Mouse (Mus musculus) skeletal muscle tissue, adult 2 months (tissue): ENCODE measurements around the gene Hormad2.
A peak's percentile ranks its signal among the peaks of the same experiment; 100 is the strongest.

Experiments used
- DNase-seq: peaks from one replicate; pipeline ENCODE4 v3.0.0-alpha.2; 2012; ENCODE audit warnings: low read depth, low spot score

Hormad2 gene

DNA sequence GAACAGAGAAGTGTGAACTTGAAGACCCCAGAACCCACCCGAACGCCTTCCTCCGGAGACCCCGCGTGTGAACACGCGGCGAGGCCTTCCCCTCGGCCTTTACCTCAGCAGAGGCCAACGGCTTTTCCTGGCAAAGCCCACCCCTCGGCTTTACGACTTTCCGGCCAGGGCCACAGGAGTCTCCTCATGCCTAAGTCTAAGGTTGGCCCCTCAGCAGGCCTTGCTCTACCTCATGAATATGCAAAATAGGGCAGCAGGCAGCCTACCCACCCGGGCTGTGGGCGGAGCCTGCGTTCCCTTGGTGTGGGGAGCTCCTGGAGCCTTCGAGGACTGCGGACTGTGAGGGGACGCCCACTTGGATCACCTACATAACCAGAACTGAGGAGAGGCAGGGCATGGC, at the start of gene Hormad2:
Gene Hormad2, minus strand, starts transcription at position 128 of the 400 bp plus-strand sequence.
- no peak for DNase-seq

DNA sequence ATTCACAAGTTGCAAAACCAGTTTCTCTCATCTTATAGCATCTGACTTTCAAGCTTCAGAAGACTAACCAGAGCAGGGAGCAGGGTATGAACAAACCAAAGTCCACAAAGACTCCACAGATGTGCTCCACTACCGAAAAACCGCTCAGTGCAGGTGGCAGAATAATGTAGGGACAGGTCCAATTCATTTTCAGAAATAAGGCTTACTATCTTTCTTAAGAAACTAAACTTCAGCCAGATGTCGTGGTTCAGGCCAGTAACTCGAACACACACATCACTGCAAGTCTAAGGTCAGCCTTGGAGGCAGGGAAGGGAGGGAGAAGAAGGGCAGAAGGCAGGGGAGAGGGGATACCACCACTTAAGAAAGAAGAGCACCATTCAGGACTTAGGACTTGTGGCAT, 48.3 kb upstream of the Hormad2 start:
- no peak for DNase-seq

DNA sequence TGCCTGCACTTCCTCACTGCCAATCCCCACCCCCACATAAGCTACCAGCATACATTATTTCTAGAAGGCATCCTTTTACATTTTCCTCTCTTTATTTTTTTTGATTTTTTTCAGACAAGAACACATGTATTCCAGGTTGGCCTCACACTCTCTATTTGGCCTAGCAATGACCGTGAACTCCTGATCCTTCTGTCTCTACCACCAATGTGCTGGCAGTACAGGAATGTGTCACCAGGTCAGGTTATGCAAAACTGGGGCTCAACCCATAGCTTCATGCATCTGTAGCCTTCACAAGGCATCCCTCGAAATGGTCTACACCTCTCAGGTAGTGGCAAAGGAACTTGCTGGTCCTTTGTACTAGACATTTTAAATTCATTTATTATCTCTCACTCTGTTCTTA, 47.9 kb upstream of the Hormad2 start:
- DNase-seq: no peak

DNA sequence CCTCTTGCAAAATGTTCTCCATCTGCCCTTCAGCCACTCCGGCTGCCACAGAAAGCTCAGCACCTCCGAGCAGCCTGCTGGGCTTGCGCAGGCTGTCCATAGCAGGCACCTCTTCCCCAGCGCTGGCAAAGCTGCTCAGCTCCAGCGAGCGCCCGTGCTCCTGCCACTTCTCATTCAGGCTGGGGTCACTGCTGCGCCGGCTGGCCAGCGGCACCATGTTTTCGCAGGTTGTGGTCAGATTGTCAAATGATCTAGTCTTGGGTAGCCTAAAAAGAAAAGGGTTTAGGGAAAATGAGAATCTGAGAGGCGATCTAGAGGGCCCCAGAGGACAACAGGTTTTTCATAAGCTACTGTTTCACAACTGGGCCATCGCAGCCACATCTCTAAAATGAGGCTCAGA, 47.5 kb upstream of the Hormad2 start:
- DNase-seq: no peak

DNA sequence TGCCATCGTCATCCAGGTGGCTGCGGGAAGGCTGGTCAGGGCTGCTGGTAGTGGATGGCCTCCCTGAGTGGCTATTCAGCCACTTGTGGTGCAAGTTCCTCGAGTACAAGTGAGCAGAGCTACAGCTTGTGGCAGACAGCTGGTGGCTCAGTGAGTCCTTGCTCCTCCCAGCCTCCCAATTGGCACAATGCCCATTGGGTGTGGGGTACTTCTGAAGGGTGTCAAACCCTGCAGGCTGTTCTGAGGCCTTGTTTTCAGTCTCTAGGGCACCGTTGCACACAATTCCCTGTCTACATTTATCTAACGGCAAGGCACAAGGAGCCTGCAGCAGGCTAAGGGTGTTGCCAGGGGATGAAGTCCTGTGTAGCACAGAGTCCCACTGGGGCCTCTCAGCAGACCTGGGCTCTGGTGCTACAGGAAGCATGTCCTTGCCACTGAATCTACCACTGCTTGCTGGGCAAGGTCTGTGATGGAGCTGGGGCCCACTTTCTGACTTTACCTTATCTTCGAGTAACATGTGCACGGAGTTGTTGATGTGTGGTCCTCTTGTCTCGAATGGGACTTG, 46.6 kb upstream of the Hormad2 start:
- peak; percentile 18 for DNase-seq

DNA sequence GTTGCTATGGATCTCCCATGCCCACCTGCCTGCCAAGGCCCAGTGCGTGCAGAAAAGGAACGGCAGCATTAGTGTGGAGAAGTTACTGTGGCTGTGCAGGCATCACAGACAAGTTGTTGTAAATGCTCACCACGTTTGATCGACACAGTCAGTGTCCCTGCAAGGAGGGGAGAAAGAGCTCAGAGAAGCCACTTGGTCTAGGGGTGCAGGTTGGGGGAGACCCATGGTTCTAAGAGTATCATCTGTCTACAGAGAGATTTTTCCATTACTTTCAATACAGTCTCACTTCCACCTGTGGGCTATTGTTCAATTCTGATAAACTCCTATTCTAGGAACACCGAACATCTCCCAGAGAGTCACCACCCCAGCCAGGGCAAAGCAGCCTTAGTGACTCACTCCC, 43.6 kb upstream of the Hormad2 start:
- no peak for DNase-seq

DNA sequence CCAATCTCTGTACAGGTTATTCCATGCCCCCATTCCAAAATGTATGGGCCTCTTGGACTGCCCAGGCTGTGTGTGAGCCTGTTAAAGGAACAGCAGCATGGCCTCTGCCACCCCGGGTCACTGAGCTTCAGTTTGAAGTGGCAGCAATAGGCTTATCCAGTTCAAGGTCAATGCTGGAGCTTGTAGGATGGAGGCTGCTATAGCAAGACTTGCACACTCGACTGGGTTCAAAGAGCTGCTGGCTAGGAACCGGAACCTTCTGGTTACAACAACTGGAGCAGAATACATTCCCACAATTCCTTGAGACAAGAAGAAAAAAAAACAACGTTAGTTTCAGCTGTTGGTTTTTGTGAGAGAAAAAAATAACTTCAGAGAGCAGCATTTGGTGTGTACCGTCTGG, 41.7 kb upstream of the Hormad2 start:
- DNase-seq: no peak

DNA sequence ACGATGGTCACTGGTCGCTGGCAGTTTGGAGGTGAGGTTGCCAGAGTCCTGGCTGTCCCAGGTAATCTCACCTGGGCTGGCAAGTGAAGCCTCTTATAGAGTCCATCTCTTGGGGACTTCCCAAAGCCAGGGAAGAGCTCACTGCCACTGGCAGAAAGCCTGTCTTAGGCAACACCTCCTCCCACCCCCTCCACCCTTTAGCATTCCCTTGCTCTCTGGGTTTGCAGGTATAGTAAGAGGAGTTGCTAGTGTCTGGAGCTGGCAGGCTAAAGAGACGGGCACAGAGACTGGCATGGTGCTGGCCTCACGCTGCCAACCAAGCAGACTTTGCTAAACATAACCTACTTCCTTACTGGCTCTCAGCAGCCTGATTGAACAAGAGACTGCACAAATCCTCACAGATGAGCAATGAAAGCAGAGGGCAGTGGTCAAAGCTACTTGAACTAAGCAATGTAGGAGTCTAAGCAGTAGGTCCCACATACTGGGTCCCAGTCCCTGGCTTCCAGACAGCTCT, 35.3 kb upstream of the Hormad2 start:
- DNase-seq: no peak

DNA sequence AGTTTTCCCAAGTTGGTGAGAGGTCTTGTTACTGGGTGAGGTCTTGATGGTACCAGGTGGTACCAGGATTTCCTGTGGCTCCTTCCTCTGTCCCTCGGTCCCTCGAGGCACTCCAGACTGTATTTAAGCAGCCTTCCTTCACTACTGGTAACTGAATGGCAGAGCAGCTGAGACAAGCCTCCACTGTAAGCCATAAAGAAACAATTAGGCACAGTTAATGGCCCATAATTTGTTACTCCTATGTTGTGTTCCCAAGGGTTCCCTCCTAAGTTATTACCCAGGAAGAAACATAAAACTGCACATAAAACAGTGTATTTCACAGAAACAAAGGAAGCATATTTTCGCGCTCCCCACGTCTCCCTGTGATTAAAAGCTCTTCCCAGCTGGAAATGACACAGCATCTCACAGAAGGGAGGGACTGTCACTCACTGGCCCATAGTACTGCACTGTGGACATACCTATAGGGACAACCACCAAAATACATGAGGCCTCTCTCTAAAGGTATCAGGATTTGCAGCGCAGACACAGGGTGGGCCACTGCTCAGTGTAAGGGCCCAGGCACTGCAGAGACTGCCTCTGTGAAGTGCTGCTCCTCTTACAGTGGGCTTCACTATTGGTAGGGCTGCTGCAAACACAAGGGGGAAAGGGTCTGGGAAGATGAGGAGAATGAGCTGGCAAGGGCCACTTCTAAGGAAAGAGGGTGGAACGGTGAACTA, 31.7 kb upstream of the Hormad2 start:
- no peak for DNase-seq

DNA sequence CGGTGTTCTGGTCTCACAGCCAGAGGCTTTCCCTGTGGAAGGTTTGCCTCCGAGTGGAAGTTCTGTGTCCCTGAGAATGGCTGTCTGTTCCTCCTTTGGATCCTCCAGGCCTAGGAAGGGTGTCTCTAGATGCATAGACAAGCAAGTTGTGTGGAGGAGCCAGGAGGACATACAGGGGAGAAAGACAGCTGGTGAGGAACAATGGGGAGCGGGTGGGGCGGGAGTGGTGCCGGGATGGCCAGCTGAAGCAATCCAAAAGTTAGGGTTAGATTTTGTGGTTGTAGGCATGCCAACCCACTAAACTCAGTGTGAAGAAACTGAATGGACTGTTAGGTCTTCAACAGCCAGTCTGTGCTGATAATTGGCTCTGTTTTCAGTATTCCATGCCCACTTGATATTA, 30.8 kb upstream of the Hormad2 start:
- no peak for DNase-seq

DNA sequence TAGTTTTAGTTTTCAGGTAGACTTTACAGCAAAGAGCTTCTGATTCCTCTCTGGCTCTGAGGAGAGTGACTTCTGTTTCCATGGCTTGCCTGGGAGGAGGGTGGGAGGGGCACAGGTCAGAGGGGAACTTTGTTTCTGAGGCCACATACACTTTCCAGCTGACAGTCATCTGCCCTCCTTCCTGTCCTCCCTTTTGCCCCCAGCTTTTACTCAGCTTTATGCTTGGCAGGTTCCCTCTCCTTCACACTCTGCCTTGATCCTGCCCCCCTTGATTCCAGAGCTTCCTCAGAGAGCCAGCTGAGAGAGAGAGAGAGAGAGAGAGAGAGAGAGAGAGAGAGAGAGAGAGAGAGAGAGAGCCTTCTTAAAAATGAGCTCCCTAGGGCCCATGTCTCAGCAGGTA, 30.3 kb upstream of the Hormad2 start:
- DNase-seq: no peak

DNA sequence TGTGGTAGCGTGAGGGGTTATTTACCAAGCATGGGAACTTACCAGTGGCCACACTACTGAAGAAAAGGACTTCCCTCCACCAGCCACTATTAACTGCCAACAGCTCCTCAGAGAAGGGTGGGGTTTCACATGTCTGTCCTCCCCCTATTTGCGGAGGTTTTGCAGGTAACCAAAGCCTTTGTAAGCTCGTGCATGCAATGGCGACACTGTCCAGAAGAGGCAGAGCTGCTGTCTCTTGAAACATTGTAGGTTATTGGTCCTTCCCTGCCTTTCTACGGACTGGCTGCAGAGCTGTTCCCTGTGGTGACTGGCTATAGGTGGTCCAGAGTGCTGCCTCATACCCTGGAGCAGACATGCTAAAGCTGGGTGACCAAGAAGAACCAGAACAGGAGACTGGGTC, 28.2 kb upstream of the Hormad2 start:
- DNase-seq: no peak

DNA sequence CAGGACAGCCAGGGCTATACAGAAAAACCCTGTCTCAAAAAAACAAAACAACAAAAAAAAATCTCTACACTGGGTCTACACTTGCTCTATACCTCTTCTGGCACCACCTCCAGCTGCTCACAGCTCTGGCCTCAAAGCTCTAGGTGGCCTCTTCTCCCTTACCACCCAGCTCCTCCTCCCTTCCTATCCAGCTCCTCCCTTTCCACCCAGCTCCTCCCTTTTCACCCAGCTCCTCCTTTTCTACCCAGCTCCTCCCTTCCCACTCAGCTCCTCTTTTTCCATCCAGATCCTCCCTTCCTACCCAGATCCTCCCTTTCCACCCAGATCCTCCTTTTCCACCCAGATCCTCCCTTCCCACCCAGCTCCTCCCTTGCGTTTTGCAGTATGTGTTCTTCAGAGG, 26.5 kb upstream of the Hormad2 start:
- DNase-seq: no peak

DNA sequence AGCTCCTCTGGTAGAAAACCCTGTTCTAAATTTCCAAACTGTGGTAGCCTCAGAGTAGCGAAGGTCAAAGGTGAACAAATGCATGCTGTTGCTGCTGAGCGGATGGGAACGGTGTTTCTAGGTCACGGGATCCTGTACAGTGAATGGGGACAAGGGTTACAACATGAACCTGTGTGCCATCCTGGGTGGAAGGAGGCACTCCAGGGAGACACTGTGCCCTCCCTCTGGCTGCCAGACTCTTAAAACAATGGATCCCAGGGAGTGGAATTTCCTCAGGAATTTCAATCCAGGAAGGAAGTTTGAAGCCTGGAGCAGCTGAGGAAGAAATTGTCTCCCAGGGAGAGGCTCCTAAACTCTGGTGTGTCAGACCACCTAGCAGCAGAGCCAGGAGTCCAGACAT, 25.3 kb upstream of the Hormad2 start:
- DNase-seq: no peak

DNA sequence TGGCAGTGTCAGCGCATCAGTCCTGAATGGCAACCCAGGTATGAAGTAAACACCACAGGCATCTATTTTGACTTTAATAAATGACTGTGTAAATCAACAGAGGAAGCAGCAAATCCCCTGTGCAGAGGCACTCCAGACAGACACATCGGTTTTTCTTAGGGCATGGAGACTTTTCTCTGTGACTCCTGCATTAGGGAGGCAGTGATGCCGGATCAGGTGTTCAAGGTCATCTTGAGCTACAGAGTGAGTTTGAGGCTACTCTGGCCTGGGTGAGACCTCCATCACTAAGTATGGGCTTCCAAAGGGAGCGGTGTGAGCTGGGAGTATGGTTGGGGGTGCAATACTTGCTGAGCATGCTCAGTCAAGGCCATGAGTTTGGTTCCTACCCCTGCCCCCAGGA, 23.7 kb upstream of the Hormad2 start:
- DNase-seq: no peak

DNA sequence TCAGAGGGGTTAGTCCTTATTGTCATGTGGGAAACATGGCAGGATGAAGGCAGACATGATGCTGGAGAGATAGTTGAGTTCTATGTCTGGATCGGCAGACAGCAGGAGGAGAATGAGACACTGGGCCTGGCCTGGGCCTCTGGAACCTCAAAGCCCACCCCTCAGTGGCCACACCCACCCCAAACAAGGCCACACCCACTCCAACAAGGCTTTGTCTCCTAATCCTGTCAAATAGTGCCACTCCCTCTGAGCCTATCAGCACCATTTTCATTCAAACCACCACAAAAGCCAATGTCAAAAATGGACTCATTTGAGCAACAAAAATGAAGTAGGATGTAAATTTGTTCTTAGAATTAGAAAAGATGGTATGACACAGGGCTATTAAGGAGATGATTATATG, 23.3 kb upstream of the Hormad2 start:
- DNase-seq: no peak

DNA sequence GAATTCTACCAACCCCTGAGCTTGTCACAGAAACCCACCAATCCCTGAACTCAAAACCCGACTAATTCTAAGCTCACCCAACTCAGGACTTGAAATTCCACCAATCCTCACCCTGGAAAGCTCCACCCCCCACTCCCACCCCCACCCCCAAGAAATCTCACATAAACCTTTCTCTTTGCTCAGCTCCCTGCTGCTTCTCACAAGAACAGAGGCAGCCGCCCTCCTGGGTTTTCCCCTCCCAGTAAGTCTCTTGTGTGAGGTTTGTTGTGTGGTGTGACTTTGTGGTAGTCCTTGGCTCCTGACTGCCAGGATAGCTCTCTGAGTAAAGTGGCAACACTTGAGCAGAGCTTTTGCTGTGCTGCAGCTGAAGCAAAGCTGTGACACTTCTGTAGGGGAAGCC, 22.0 kb upstream of the Hormad2 start:
- no peak for DNase-seq

DNA sequence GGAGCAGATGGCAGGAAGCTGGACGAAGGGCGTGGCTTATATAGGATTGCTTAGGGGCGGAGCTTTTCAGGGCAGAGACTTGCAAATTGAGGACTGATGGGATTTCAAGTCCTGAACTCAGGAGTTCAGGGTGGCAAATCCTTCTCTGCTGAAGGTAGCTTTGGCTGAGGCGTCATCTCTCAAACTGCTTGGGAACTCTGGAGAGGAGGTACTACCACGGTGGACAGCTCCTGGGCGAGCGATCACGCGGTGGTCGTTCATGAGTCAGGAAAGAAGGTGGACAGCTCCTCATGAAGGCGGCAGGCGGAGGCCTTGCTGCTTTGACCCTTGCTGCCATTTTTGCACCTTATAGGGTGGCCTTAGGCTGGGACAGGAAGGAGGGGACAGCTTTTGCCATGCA, 20.2 kb upstream of the Hormad2 start:
- no peak for DNase-seq

DNA sequence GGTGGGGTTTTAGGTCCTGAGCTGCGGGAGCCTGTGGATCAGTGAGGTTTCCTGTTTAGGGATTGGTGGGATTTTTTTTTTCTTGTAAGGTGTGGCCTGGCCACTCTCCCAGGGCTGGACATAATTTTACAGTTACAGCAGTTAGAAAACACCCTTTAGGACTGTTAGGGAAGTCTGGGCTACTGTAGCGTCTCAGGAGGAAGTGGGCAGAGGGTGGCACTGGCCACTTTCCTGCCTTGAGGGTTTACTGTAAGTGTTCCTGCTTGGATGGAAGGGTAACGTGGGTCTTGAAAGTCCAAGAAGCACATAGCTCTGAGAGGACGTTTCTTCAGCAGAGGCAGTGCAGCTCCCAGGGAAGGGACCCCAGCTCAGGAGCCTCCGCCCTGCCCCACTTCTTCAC, 19.7 kb upstream of the Hormad2 start:
- no peak for DNase-seq

DNA sequence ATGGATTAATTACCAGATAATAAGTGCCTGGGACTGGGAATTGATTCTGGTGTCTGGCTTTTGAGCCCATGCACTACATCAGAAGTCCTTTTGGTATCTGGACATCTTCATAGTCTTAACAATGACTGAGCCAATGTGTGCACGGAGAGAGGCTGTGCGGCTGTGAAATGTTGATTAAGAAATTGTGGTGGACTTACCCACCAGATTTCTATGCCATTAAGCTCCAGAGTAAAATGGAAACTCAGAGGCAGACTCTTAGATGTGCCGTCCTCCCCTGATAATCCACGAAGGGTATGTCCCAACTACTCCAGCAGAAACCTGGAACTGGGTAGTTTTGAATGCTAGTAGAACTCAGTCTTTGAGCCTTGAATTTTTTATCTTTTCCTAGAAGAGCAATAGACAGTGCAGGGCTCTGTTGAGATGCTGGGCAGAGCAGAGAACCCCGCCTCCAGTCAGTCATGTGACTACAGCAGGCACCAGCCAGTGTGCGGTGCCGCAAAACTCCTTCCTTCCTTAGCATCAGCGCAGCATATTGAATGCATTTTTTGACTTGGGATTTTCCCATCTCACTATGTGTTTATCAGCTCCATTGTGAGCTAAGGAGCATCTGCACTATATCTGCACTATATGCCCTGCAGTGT, 14.1 kb upstream of the Hormad2 start:
- DNase-seq: no peak

DNA sequence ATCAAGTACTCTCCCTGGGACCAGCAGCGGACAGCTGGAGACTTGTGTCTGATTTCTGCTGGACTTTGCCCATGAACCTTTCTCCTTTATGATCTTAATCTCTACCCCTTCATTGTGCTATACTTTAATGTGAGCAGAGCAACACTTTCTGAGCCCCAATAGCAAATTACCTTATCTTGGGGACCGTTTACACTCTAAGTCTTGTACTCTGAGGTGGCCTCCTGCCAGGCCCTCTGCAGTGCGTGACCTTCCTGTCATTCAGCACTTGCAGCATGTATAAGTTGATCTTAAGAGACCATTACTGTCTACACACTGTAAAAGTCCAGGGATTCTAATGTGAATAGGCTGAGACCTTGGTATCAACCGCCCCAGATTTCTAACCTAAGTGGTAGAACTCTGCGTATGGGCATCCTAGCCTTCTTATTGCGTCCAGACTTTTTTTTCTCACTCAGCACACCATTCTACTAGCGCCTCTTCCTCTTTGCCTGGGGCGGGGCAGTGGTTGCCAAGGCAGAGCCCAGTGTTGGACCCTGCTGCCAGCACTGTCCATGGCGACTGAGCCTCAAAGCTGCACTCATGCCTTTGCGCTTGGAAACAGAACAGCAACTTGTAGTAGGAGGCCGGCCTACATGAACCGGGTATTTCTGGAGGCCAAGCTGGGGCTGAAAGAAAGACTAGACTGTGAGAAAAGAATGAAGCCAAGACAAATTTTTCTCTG, 11.7 kb upstream of the Hormad2 start:
- DNase-seq: no peak

DNA sequence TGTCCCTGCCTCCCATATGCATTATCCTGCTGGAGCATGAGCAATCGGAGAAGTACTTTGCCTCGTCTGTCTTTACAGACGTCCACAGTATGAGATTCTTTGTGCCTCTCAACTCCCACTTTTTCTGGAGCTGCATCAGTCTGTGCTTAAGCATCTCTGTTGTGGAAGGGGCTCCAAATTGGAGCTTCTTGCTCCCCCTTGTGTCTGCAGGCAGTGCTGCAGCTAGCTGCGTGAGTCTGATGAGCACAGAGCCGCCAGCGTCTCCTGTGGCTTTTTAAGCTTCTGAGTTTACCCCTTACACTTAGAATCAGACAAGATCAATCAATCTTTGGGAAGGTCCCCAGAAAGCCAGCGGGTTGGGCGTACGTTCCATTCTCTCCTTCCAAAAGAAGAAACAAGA, 10.2 kb upstream of the Hormad2 start:
- DNase-seq: no peak
